Mouse (Mus musculus) cerebellum, adult 2 months (tissue): Measurements from ENCODE around the gene Mrps6.

Experiments
- CTCF ChIP-seq: fragments of 200-500 bp; IDR thresholded peaks from 2 replicates; pipeline ENCODE4 v1.5.1; 2011; ENCODE audit warnings: low read depth, mild to moderate bottlenecking, control low read depth, low read length, moderate library complexity, borderline replicate concordance; ENCODE audit not compliant: insufficient read depth
- POLR2A ChIP-seq: fragments of 200-500 bp; IDR thresholded peaks from 2 replicates; pipeline ENCODE4 v1.6.1; 2011; ENCODE audit warnings: low read length, control low read depth, borderline replicate concordance; ENCODE audit not compliant: insufficient read depth

DNA sequence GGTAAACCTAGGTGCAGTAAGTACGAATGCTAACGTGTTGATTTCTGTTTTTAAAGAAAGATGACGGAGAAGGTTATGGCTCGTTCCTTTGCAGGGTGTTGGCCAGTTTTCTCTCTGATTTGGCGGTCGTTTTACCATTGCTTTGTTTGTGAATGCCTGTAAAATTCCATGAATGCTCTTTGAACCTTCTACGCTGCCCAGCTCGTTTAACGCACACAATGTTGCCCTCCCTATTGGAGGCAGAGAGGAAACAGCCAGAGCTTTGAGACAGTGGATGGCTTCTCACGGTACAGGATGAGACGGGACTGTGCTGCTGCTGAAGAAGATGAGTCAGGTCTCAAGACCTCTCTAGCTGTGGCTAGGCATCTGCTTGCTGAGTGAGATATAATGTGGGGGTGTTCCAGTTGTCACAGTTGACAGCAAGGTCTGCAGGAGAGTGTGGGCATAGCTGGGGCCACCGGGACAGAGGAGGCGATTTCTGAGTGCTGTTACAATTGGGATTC, 61.0 kb downstream of the Mrps6 start:
- TF ChIP-seq POLR2A (no peak), CTCF (no peak)
